Mouse (Mus musculus) testis, adult 2 months (tissue): Measurements from ENCODE around the gene Gm20388.

Experiments
- CTCF ChIP-seq: fragments of 200-500 bp; IDR thresholded peaks from 2 replicates; pipeline ENCODE4 v1.5.1; 2012; ENCODE audit warnings: low read depth, mild to moderate bottlenecking, inconsistent platforms, low read length, moderate library complexity; ENCODE audit not compliant: control insufficient read depth, insufficient read depth, insufficient replicate concordance
- POLR2A ChIP-seq: fragments of 200-500 bp; IDR thresholded peaks from 2 replicates; pipeline ENCODE4 v1.6.1; 2012; ENCODE audit warnings: low read depth, mild to moderate bottlenecking, inconsistent platforms, low read length, moderate library complexity; ENCODE audit not compliant: control insufficient read depth

DNA sequence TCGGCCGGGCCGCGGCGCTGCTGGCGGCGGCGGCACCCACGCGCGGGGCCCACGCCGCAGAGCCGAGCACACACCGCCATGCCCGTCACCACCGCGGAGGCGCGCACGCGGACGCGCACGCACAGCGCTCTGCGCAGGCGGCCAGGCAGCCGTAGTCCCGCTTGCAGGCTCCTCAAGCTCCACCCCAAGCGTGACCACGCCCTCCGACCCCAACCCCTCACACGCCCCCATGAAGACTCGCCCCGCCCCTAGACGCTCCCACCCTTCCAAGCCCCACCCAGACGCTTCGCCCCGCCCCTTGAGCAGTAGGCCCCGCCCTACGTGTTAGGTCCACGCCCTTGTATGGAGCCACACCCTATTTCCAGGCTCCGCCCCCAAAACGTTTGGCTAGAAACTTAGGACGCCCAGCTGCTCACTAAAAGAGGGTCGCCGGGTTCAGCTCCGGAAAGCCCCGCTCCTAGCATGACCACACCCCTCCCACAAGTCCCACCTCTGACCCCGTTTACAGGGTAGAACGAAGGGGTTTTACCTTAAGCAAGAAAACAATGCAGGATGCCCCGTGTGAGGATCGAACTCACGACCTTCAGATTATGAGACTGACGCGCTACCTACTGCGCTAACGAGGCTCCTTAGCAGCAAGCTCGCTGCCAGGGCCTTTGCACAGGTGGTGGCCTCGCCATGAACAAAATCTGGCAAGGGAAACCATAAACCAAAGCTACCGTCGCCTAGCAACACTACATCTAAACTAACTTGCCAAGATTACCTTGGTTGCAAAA, 1668.2 kb downstream of the Gm20388 start, which contains the start of gene Fbxo31:
- TF ChIP-seq POLR2A: peak; percentile 68
- no peak for TF ChIP-seq CTCF
